Mouse (Mus musculus) left cerebral cortex, postnatal 25 days (tissue): ENCODE data around the gene Bcl2a1d. TPM values are rescaled to one million over a fixed set of nuclear protein-coding genes. Genes with fewer than 3 reads are reported as not detected.
"Not testable (repeated sequence)": the region's sequence is repeated elsewhere in the genome, so short reads cannot be mapped to it uniquely, and the experiment has no call there.

ENCODE experiments used
- DNase-seq, 2 experiments: peaks; one replicate each; pipeline ENCODE4 v3.0.0; 2022; ENCODE audit warnings: low spot score in 2 of 2, mixed read lengths in 1 of 2
- intact Hi-C: fragments of 180-260 bp; cut with DNase I; formaldehyde crosslinking; loops from one replicate; pipeline ENCODE4 v1.15.1; 2025
- total RNA-seq, 2 experiments: library from RNA; stranded (reverse); gene quantifications; 2 replicates each; pipeline ENCODE4 v1.2.3; 2021

Bcl2a1d gene
- total RNA-seq, 2 experiments from 2014 or later = 0.64 to 1.0 TPM

- no peak for DNase-seq
- intact Hi-C loops = no loop called here
These were observed 22.4 kb downstream of the Bcl2a1d start for GRCm38 (mm10) chr9:88709304-88709703.

DNA sequence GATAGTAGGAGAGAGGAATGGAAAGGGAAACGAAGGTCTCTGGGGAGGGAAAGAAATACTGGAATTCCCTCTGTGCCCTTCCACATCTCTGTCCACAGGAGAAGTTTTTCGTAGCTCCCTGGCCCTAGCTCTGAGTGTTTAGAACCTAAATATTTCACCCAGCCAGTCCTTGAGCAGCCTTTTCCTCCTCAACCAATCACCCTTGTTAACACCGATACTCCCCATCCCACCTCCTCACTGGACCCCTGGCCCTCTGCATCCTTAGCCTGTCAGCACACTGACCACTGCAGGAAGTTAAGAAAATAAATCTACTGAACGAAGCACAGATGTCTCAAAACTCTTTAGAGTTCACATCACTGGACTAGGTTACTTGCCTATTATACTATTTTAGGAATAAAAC is 25.0 kb downstream of the Bcl2a1d start:
- DNase-seq = no peak
- intact Hi-C loops = loop anchor here (2.0 kb wide), 1 partner anchor 518 kb away; no protein-coding TSS in a partner anchor

DNA sequence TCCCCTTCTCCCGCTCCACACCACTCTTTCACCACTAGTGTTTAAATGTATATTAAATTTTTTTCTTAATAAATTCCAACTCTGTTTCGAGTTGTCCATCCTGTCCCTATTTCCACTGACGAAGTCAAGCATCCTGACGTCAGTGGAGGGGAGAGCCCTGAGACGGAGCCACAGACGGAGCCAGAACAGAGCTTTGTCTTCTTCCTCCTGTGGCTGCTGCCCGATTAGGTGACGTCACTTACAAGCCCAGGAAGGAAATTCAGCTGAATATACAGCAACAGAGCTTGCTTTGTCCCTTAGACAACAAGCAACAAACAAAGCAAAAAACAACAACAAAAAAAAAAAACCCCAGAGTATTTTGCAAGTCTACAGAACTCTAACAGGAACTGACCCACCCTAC is 26.6 kb downstream of the Bcl2a1d start:
- intact Hi-C loops, DNase-seq: not testable (repeated sequence)

- DNase-seq, intact Hi-C loops: not testable (repeated sequence)
These were observed 33.0 kb downstream of the Bcl2a1d start for GRCm38 (mm10) chr9:88698746-88699145.

DNA sequence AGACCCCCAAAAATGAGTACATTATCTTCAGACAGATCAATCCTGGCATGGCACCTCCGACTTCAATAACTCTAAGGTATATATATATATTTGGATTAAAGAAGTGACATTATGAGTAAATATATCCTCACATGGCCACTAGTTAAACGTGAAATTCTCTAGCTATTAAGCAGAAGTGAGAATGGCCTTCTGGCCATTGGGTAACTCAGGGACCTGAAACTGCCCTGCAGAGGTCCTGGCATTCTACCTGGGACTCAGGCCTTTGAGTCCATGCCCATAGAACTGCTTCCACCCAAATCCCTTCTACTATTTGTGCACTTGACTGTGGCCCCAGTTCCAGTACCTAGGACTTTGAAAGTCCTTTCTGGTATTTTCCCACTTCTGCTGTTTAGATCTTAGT is 40.4 kb downstream of the Bcl2a1d start:
- DNase-seq, intact Hi-C loops: not testable (repeated sequence)

- intact Hi-C loops = not testable (repeated sequence)
These were observed 42.3 kb downstream of the Bcl2a1d start for GRCm38 (mm10) chr9:88689451-88689850.

GRCm38 (mm10) chr9:88686719-88687118 is 45.0 kb downstream of the Bcl2a1d start:
- DNase-seq, intact Hi-C loops: not testable (repeated sequence)

More at GRCm38 (mm10) chr9:88689451-88689850, 42.3 kb downstream of the Bcl2a1d start:
- DNase-seq = not testable (repeated sequence)

Other genes starting within 250 kb of the Bcl2a1d start
- gene Syncrip, start 249.3 kb downstream of the Bcl2a1d start, total RNA-seq = 10 to 100 TPM; 67.6 to 68.3 TPM
- gene Zfp949, start 183.9 kb downstream of the Bcl2a1d start, total RNA-seq = 10 to 100 TPM; 20.9 to 25.7 TPM
- gene Trim43a, start 151.0 kb downstream of the Bcl2a1d start, total RNA-seq = 1 to 10 TPM in 1 of 2 experiments, under 1 TPM in 1; 0.92 to 1.0 TPM
- gene Mthfsl, start 11.6 kb downstream of the Bcl2a1d start, total RNA-seq = 10 to 100 TPM; 25.5 to 29.2 TPM
- under 1 TPM in 1 of 2 experiments, not detected in 1; 0.39 TPM for gene Trim43c, start 107.2 kb upstream of the Bcl2a1d start, total RNA-seq
- under 1 TPM in 1 of 2 experiments, not detected in 1; 0.57 TPM for gene Bcl2a1a, start 225.0 kb upstream of the Bcl2a1d start, total RNA-seq